Mouse (Mus musculus) c-Kit-negative CD71-positive TER-119-positive erythroid progenitor cells, embryonic 14.5 days (primary cell): ENCODE data around the gene Chp2.

Source experiments
- DNase-seq: peaks from one replicate; pipeline ENCODE4 v3.0.0-alpha.2; 2013; ENCODE audit warnings: low read depth, low spot score

Chp2 gene

GRCm38 (mm10) chr7:122219315-122219801 is at the start of gene Chp2:
TSS of gene Chp2 (plus strand) at chr7:122219496.
- DNase-seq = no peak

DNA sequence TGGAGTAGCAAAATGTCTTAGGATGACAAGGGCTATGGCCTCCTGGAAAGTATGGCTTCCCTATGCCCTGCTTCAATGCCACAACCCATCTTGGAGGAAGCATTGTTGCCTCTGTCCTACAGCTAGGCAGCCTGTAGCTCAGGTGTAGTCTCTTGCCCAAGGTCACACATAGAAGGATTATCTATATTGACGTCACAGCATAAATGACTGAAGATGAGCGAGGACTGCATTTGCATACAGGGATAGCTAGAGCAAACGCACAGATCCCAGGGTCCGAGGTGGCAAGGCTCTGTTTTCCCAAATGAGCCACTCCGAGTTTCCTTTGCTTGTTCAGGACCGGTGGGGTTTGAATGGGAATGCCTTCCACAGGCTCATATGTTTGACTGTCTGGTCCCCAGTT is 48.6 kb upstream of the Chp2 start:
- DNase-seq = no peak

GRCm38 (mm10) chr7:122171613-122172012 is 47.7 kb upstream of the Chp2 start:
- no peak for DNase-seq

- DNase-seq = no peak
Observed at GRCm38 (mm10) chr7:122180720-122181119, 38.6 kb upstream of the Chp2 start.

DNA sequence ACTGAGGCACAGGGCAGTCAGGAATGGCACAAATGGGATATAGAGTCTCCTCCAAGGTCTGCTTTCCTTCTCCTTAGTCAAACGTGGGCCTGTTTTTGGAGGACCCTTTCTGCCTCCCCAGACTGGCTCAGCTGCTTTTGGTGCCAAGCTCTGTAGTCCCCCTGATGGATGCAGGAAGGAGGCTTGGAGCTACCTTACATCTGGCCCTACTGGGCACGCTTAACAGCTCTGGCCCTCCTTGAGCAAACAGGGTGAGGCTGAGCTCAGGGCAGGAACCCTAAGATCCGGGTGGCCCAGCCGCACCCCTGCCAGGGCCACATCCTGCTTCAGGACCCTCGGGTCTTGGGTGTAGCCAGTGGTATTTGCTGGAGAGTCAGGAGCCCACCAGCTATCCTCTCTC is 34.7 kb upstream of the Chp2 start:
- no peak for DNase-seq

GRCm38 (mm10) chr7:122186043-122186442 is 33.3 kb upstream of the Chp2 start, which contains the start of gene Ern2:
TSS of gene Ern2 (minus strand) at chr7:122186207.
- no peak for DNase-seq

DNA sequence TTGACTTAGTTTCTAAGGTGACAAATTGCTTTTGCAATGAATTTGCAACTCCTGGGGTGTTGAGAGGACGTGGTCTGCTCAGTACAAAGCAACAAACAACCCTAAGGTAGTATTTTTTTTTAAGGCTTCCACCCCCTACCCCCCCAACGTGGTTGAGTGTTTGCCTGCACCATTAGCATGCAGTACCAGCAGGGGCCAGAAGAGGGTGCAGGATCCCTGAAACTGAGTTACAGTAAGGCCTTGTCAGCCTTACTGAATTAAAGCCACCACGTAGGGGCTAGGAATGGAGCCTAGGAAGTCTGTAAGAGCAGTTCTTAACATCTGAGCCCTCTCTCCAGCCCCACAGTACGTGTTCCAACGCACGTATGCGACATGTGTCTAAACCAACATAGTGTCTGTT is 29.8 kb upstream of the Chp2 start:
- DNase-seq = peak; percentile 36

GRCm38 (mm10) chr7:122191097-122191496 is 28.2 kb upstream of the Chp2 start:
- no peak for DNase-seq

- no peak for DNase-seq
Observed at GRCm38 (mm10) chr7:122193919-122194318, 25.4 kb upstream of the Chp2 start.

- no peak for DNase-seq
Observed at GRCm38 (mm10) chr7:122196771-122197170, 22.5 kb upstream of the Chp2 start.

DNA sequence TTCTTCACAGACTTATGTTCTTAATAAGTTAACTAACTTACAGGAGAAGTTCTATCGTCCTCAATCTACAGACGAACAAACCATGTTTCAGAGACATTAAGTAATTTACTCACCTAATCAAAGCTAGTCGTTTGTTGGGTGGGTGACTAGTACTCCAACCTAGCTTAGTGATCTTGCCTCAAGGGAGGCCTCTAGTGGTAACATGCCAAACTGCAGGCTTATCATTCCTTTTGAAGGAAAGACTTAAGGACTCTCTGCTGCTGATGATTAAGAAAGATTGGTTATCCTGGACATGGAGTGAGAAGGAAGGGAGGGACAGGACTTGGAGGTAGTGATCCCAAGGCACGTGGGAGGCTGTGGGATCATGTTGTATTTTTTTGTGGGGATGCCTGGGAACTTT is 22.0 kb upstream of the Chp2 start:
- DNase-seq = peak; percentile 54

DNA sequence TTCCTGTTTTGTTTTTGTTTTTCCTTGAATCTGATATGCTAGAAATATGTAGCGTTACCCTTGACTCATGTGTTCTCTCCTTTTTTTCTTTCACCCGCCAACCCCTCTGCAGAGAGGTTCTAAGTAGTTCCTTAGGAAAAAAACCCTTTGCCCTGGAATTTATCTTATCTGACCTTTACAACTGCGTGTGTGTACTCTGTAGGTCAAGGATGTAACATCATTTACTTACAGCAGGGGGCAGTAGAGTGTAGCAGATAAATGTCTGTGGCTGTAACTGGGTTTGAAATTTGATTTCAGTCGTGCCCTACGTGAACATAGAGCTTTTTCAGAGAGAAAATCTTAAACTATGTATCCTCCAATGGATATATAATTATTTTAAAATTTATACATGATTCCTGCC is 20.0 kb upstream of the Chp2 start:
- peak; percentile 33 for DNase-seq

DNA sequence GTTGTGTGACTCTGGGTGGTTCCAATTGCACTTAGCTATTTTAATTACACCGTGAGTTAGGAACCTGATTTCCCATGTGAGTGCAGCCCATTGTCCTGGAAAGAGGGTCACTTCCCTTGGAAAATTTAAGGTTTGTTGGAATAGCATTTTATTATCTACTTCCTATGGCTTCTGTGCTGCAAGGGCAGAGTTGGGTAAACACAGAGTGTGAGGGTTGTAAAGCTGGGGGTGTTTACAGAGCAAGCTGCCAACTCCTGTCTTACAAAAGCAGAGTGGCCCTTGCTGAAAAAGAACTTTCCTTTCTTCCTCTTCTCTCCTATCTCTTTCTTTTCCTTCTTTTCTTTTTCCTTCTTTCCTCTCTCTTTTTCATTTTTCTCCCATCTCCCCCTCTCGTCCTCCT is 15.4 kb upstream of the Chp2 start:
- no peak for DNase-seq

GRCm38 (mm10) chr7:122206121-122206520 is 13.2 kb upstream of the Chp2 start:
- no peak for DNase-seq

DNA sequence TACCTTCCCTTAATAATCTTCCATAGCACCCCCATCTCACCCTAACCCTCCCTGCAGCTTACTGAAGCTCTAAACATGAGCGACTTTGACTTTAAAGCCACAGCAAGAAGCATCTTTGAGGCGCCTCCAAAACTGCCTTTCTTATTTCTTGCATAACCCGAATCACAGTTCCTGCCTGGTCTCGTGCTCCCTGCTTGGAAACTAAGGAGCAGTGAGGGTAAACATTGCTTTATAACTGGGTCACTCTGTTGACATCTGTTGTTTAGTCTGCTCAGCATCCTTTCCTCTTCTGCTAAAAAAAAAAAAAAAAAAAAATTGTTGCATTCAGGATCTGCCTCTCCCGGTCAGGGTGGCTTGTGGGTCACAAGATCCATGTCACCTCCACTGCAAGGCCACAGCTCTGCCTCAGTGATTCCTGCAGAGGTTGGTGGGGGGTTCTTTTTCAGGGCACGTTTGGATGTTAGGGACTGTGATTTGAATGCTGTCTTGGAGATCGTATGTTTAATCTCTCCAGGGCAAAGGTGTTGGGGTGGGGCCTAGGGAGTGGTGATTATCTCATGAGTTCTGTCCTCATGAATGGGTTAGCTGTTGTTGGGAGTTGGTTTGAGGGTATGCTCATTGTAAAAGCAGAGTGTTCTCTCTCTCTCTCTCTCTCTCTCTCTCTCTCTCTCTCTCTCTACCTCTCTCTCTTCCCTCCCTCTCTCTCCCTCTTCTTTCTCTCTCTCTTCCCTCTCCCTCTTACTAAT is 10.8 kb upstream of the Chp2 start:
- DNase-seq = no peak

GRCm38 (mm10) chr7:122226020-122226742 is 6.9 kb downstream of the Chp2 start:
- DNase-seq = no peak

- no peak for DNase-seq
Observed at GRCm38 (mm10) chr7:122226744-122227143, 7.4 kb downstream of the Chp2 start.

- DNase-seq = no peak
Observed at GRCm38 (mm10) chr7:122229306-122229705, 10.0 kb downstream of the Chp2 start.

GRCm38 (mm10) chr7:122229916-122230315 is 10.6 kb downstream of the Chp2 start:
- no peak for DNase-seq

DNA sequence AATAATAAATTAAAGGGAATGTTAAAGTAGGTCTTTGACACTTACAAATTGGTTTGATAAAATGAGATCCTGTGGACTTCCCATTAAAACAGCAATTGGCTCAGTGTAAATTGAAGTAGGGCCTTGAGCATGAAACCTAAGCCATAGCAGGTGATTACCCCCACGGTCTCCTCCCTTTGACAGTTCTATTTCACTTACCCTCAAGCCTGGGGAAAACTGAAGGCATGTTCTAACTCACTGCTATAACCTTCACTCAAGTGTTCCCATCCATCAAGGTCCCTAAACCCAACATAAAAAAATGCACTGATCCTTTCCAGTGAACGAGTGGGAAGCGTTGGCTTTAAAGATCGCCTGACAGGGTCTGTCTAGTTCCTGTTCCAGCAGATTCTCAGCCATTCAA is 11.6 kb downstream of the Chp2 start:
- no peak for DNase-seq

DNA sequence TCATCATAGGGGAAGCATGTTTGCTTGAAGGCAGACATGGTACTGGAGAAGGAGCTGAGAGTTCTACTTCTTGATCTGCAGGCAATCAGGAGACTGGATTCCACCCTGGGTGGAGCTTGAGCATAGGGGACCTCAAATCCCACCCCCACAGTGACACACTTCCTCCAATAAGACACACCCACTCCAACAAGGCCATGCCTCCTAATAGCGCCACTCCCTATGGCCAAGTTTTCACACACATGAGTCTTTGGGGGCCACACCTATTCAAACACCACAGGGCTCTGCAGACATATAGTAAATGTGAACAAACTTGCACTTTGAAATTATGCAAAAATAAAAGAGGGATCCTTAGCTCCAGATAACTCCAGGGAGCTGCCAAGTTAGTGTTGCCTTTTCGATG is 19.6 kb downstream of the Chp2 start:
- DNase-seq = no peak

- no peak for DNase-seq
Observed at GRCm38 (mm10) chr7:122240413-122241119, 21.3 kb downstream of the Chp2 start.
